Mouse (Mus musculus) CD4-positive, CD25-positive, alpha-beta regulatory T cell, adult 2 months (primary cell): Measurements from ENCODE around the gene 1810049J17Rik.

Source experiments
- DNase-seq: peaks from one replicate; pipeline ENCODE4 v3.0.0-alpha.2; 2012; ENCODE audit warnings: low read depth, low spot score

The 1810049J17Rik gene

GRCm38 (mm10) chr15:12348950-12349349, 27.3 kb upstream of the 1810049J17Rik start:
- peak; percentile 31 for DNase-seq

DNA sequence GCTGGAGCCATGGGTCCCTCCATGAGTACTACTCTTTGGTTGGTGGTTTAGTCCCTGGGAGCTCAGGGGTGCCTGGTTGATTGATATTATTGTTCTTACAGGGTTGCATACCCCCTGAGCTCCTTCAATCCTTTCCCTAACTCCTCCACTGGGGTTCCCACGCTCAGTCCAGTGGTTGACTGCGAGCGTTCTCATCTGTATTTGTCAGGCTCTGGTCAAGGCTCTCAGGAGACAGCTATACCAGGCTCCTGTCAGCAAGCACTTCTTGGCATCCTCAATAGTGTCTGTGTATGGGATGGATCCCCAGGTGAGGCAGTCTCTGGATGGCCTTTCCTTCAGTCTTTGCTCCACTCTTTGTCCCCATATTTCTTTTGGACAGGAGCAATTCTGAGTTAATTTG, 25.2 kb upstream of the 1810049J17Rik start:
- no peak for DNase-seq

DNA sequence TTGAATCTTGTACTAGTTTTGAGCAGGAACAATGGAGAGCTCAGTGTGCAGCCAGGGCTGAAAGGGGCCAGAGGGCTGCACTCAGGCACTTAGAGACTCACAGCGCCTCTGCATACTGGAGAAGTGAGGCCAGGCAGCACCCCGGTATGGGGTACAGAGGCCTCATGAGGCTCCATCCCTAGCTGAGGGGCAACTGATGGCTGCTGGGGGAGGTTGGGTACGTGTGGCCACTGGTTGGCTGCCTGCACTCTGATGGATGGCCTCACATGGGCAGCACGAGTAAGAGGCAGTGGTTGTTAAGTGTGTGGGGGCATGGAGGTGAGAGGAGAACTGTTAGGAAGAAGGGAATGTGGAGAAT, 19.7 kb upstream of the 1810049J17Rik start:
- DNase-seq: no peak

DNA sequence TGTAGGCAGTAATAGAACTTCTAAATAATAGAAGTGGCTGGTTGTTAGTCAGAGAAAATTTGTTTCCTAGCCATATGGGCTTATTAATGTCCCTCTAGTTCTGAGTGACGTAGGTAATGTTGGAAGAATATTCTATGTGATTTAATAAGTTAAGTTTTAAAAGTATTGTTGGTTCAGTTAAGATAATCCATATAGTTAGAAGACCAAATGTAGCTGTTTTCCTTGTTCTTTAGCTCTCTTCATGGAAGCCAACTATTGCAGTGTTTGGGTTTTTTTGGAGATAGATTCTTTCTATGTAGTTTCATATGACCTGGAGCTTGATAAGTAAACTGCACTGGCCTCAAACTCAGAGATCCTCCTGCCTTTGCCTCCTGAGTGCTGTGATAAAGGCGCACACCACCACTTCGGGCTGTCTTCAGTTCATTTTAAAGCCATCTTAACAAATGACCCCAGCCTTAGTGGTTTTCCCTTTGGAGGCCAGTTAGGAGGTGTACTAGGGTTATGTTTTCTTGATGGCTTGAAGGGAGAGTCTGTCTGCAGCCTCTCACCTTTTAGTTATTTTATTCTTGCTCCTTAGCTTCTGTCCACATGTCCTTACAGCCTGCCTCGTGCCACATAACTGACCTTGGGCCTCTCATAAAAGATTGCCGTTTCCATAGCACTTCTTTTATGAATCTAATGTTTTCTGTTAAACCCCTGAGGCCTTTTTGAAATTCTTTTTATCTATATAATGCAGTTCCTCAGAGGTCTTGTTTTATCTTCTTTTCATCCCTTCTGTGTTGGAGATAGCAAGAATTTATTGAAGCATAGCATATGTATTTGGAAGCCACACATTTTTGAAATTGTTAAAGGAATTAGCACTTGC, 19.1 kb upstream of the 1810049J17Rik start:
- no peak for DNase-seq

GRCm38 (mm10) chr15:12337779-12338137, 16.1 kb upstream of the 1810049J17Rik start:
- no peak for DNase-seq

DNA sequence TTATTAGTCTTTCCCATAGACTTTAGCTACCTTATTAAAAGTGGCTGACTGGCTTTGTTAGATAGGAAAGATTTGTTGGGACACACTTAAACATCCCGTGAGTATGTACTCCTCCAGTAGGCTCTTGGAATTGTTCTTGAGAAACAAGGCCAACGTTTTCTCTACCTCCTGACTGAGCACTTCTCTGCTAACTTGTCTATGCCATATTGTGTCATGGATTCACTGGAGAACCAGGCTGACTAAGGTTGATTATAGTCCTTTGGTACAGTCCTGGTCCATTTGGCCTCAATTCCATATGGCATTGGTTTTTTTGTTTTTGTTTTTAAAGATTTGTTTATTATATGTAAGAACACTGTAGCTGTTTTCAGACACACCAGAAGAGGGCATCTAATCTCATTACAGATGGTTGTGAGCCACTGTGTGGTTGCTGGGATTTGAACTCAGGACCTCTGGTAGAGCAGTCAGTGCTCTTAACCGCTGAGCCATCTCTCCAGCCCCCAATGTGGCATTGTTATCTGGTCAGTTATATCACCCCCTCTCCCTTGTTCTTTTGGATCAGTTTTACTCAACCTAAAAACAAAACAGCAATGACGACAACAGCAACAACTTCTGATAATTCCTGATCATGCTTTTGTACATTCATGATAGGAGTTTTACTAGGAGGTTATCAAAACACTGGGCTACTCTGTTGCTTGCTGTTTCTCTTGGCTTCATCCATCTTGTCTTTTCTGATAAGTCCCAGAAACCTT, 15.5 kb upstream of the 1810049J17Rik start:
- DNase-seq: no peak

DNA sequence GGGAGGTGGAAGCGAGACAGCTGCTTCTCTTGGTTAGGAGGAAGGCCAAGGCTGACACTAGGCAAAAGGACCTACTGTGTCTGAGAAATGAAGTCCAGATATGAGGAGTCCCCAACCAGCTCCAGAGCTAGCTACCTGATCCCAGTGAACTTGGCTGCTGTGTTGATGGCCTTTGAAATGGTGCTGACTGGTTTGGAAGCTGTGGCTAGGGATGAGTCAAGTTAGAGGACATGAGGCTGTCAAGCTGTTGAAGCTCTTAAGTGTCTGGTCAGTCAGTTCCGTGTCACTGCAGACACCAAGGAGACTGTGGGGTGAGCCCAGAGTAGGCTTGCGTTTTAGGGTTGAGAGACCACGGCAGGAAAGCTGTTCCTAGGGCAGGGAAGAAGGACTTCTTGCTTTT, 12.7 kb upstream of the 1810049J17Rik start:
- DNase-seq: no peak

GRCm38 (mm10) chr15:12331300-12331699, 9.6 kb upstream of the 1810049J17Rik start:
- no peak for DNase-seq

DNA sequence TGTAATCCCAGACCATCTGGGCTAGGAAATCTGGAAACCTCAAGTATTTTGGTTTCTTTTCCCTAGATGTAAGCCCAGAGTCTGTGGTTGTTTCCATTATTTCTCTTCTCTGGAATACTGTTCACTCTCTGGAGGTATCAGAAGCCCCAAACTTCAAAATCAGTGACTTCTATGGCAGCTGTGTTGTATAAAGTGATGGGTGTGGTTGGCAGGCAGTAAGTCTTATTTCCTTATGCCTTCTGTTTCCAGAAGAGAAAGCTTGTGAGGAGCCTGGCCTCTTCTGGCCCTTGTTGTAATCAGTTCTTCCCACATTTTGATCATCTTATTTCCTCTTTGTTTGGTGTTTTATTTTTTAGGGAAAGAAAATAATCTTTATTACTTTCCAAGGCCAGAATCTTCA, 9.2 kb upstream of the 1810049J17Rik start:
- DNase-seq: no peak

- DNase-seq: no peak
Measured at GRCm38 (mm10) chr15:12330389-12330788, 8.7 kb upstream of the 1810049J17Rik start.

GRCm38 (mm10) chr15:12324326-12324725, 2.6 kb upstream of the 1810049J17Rik start:
- DNase-seq: no peak

GRCm38 (mm10) chr15:12322676-12323402, 1.1 kb upstream of the 1810049J17Rik start:
- DNase-seq: peak; percentile 61

DNA sequence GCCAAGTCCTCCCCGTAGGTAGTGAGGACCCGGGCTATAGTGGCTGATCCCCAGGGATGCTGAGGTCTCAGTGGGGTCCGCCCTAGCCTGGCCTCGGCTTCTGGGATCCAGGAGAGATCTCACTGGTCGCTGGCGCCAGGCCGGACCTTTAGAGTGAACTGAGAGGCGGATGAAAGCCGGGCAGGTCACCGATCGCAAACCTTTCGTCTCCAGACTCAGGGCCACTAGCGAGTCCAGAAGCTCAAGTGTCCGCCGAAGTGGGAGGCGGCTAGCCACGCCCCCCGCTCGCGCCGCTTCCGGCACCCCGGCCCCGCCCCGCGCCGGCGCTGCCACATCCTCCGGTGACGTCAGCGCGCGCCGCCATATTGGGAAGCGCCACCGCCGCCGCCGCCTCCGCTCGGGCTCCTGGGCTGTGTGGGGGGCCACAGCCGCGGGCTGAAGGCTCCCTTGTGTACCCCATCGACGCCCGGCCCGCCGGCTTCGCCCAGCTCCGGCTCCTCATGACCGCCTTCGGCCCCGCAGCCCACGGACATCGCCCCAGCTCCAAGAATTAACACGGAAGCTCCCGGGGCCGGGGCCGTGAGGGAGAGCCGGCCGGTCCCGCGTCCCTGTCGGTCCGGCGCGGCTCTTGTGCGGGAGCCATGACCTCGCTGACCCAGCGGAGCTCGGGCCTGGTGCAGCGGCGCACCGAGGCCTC, 460 bp downstream of the 1810049J17Rik start, which contains the start of gene Golph3:
Gene Golph3, plus strand, starts transcription at position 360 of the 697 bp plus-strand sequence.
- DNase-seq: peak; percentile 96

DNA sequence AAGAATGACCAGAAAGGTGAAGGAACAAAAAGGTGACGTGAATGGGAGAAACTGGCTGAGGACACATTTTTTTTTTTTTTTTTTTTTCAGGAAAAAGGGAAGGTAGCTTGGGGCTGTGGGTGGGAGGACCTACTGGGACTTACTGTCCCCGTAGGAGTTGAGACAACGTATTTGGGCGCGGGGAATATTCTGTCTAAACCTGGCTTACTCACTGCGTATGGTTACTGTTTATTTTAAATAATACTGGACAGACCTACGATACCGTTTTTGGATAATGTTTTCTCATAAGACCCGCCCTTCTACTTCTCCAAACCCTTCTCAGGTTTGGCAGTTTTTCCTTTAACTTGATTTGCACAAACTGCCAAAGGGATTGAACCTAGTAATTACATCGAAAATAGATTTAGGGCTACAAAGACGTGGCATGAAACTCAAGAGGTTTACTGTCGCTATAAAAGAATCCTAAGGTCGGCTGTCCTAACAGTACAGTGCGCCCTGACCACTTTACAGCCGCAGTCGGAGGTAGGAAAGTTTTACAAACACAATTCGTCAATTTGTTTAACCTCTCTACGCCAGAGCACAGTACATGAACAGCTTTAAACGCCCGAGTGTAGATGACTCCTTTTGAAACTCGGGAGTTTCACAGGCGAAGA, 1.1 kb downstream of the 1810049J17Rik start:
- no peak for DNase-seq

- no peak for DNase-seq
Measured at GRCm38 (mm10) chr15:12319889-12320288, 1.8 kb downstream of the 1810049J17Rik start.

DNA sequence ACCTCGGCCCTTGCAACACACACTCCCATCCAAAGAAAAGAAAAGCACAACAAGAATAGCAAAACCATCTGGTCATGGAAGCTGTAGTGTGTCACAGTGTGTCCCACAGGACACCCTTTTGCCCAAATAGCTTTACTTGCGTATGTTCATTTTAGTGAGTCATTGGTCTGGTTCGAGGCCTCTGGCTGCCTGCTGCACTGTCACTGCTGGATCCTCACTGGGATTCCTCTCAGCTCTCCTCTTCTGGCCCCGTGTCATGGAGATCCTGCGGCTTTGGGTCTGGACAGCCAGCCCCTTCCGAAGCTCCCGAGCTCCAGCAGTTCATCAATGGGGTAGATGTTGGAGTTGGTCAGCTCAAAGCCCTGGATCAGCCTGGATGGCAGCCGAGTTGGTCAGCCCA, 3.2 kb downstream of the 1810049J17Rik start:
- no peak for DNase-seq

GRCm38 (mm10) chr15:12317290-12317689, 4.4 kb downstream of the 1810049J17Rik start:
- DNase-seq: no peak

DNA sequence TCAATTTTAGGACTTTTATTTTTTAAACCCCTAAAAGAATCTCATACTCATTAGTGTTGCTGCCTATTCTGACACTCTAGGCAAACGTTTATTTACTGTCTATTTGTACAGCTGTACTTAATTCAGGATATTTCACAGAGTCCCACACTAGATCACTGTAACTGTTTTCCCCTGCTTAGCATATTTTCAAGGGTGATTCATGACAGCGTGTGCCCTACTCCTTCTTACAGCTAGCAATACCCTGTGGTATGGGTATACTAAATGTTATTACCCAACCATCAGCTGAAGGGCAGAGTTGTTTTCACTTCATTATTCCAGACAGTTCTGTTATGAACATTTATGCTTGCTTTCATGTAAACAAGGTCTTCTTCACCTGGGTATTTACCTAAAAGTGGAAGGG, 5.7 kb downstream of the 1810049J17Rik start:
- no peak for DNase-seq

GRCm38 (mm10) chr15:12314584-12314983, 7.1 kb downstream of the 1810049J17Rik start:
- no peak for DNase-seq

GRCm38 (mm10) chr15:12313255-12313654, 8.4 kb downstream of the 1810049J17Rik start:
- peak; percentile 59 for DNase-seq

DNA sequence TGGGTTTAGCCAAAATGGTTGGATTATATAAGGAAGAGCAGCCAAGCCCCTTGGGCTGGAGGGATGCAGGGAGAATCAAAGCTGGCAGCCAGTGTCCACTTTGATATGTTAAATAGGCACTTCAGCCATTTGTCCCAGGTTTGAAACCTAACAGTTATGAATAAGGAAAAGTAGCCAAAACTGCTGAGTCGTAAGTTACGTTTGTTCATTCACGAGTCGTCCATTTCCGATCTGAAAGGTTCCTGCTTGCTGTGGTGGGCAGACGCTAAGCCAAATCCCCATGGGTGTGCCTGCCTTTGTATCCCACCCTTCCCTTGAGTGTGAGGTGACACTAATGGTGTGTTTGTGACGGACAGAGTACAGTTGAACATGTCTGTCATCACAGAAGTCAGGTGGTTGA, 10.2 kb downstream of the 1810049J17Rik start:
- no peak for DNase-seq
